Mouse (Mus musculus): ENCODE measurements around the gene Disc1. TPM values are rescaled to one million over a fixed set of nuclear protein-coding genes. Genes with fewer than 3 reads are reported as not detected.

Gene Disc1
- polyA plus RNA-seq, 1 experiment from 2014 or later = 1.00 TPM

Small RNA genes lying within 50 kb of the gene (microRNA-seq; reads per million reads assigned to microRNA genes)
- not detected for gene Gm22197

Other genes starting within 250 kb of the Disc1 start
- gene Gnpat, start 191.2 kb upstream of the Disc1 start, polyA plus RNA-seq (2015; fragmentation: Nextera tagmentation; extraction: Ambion mirVana) = 99.1 and 106 TPM in 2 replicates
- 35.9 and 37.4 TPM in 2 replicates for gene 2810004N23Rik, start 191.1 kb upstream of the Disc1 start, polyA plus RNA-seq (2015; fragmentation: Nextera tagmentation; extraction: Ambion mirVana)
- 11.8 and 14.4 TPM in 2 replicates for gene Exoc8, start 156.5 kb upstream of the Disc1 start, polyA plus RNA-seq (2015; fragmentation: Nextera tagmentation; extraction: Ambion mirVana)
- 11.5 and 14.1 TPM in 2 replicates for gene Sprtn, start 156.3 kb upstream of the Disc1 start, polyA plus RNA-seq (2015; fragmentation: Nextera tagmentation; extraction: Ambion mirVana)
- 18.0 TPM in 2 replicates for gene Egln1, start 104.9 kb upstream of the Disc1 start, polyA plus RNA-seq (2015; fragmentation: Nextera tagmentation; extraction: Ambion mirVana)
- gene Tsnax, start 41.2 kb upstream of the Disc1 start, polyA plus RNA-seq (2015; fragmentation: Nextera tagmentation; extraction: Ambion mirVana) = 180 and 193 TPM in 2 replicates